Mouse (Mus musculus) stomach, embryonic 16.5 days (tissue): ENCODE data around the gene Wdr82. TPM values are rescaled to one million over a fixed set of nuclear protein-coding genes. Genes with fewer than 3 reads are reported as not detected.

Experiments used
- ATAC-seq: fragments of 200-750 bp; cut with Nextera tagmentation; 2 replicates; pipeline ENCODE4 v1.8.0; 2017; ENCODE audit warnings: moderate number of reproducible peaks, moderate TSS enrichment; ENCODE audit not compliant: insufficient read depth, low FRiP score
- H3K27ac ChIP-seq: fragments of 300-500 bp; sonication (generic); 2 replicates; pipeline ENCODE4 v1.5.1; 2014; ENCODE audit warnings: low read length
- H3K27me3 ChIP-seq: fragments of 300-500 bp; sonication (generic); 2 replicates; pipeline ENCODE4 v1.6.1; 2014; ENCODE audit warnings: low read length, control low read depth, mixed read lengths; ENCODE audit not compliant: control insufficient read depth, insufficient read depth
- H3K36me3 ChIP-seq: fragments of 300-500 bp; sonication (generic); 2 replicates; pipeline ENCODE4 v1.6.1; 2014; ENCODE audit warnings: low read length; ENCODE audit not compliant: control insufficient read depth, insufficient read depth
- H3K4me1 ChIP-seq: fragments of 300-500 bp; sonication (generic); 2 replicates; pipeline ENCODE4 v1.6.1; 2014; ENCODE audit warnings: low read length, control low read depth, mixed read lengths; ENCODE audit not compliant: control insufficient read depth, insufficient read depth
- H3K4me2 ChIP-seq: fragments of 300-500 bp; sonication (generic); 2 replicates; pipeline ENCODE4 v1.6.1; 2014; ENCODE audit warnings: low read depth, low read length, mixed read lengths
- H3K4me3 ChIP-seq: fragments of 300-500 bp; sonication (generic); replicated peaks from 2 replicates; pipeline ENCODE4 v1.5.1; 2014; ENCODE audit warnings: mild to moderate bottlenecking, low read length
- H3K9ac ChIP-seq: fragments of 300-500 bp; sonication (generic); 2 replicates; pipeline ENCODE4 v1.6.1; 2014; ENCODE audit warnings: low read length
- H3K9me3 ChIP-seq: fragments of 300-500 bp; sonication (generic); replicated peaks from 2 replicates; pipeline ENCODE4 v1.6.1; 2016; ENCODE audit warnings: low read length, control low read depth; ENCODE audit not compliant: control insufficient read depth
- WGBS: fragments of 180-500 bp; shearing (Covaris S2); extraction: QIAGEN DNeasy Blood & Tissue Kit; methylation state at CpG from one replicate; pipeline ENCODE4 v1.1.7; 2014; 5-methylcytosine and 5-hydroxymethylcytosine counted together
- polyA plus RNA-seq: library from polyadenylated mRNA; unstranded; fragments of >200 nt; fragmentation: Nextera tagmentation; extraction: Ambion mirVana; gene quantifications from 2 replicates; pipeline ENCODE4 v1.2.1, GENCODE M21; 2015

Wdr82 gene
- polyA plus RNA-seq, 1 experiment from 2014 or later: 16.1 TPM

DNA sequence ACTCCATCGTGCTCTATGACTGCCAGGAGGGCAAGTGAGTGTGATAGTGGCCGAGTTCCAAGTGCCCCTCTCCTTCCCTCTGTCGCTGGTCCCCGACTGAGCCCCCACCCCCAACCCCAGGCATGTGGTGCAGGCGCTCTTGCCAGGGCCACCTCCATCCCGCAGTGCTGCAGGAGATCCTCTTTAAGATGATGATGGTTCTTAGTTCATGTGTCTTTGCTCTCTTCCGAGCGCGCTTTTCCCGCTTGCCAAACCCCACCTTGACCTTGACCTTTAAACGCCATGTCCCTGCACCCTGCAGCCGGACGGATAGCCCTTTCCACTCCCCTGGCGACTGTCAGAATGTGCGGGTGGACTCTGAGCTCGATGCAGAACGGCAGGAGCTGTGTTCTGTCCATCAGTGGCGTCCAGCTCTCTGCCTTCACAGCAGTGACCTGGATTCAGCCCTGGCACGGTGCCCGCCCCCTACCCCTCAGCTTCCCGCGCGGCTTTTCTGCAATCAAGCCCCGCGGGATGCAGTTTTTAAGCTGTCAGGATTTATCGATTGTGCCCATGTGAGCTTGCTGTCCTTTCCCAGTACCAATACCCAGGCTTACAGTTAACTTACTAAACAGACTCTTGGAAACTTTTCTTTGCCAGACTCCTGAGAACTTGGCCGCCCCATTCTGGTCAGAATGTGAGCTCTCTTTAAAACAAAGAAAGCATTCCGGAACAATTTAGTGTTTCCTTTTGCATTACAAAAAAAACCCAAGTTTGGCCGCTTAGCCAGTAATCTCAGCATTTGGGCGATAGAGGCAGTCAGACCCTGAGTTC lies 824 bp downstream of the Wdr82 start:
- ATAC-seq: peak; percentile 25; the same call in 1 of the 2 replicates
- Histone ChIP-seq H3K4me2 (peak overlapping the region; percentile 72), H3K9me3 (no peaks in the 10 kb centered on the region), H3K27me3 (no peaks in the 10 kb centered on the region), H3K9ac (peak overlapping the region; percentile 96), H3K36me3 (no peaks in the 10 kb centered on the region), H3K4me3 (peak overlapping the region; percentile 99), H3K4me1 (peaks cover 30% of the 10 kb centered on the region), H3K27ac (peak overlapping the region; percentile 98)
- WGBS: under 1% methylated on average over 30 of the region's 30 CpGs

DNA sequence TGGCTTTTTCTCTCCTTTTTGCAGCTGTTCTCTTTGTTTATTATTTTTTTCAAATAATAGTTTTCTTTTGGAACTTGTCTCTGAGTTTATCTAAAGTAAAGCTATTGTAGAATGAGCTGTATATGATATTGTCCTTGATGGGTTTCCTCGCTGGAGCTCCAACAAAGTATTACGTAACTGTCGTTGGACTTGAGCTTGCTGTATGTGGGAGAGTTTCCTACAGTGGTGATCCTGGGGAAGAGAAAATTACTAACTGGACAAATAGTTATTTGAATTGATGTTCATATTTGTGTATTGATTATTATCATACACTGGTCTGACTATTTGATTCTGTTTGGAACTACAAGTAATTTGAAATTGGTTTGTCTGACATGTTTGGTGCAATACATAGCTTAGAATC lies 1.8 kb downstream of the Wdr82 start:
- H3K27me3 ChIP-seq: no peaks in the 10 kb centered on the region
- peak overlapping the region; percentile 72 for H3K4me2 ChIP-seq
- no peaks in the 10 kb centered on the region for H3K9me3 ChIP-seq
- ATAC-seq: no peak
- peaks cover 30% of the 10 kb centered on the region for H3K4me1 ChIP-seq
- no peak overlapping the region for H3K9ac ChIP-seq
- H3K36me3 ChIP-seq: no peaks in the 10 kb centered on the region; the same call in 1 of the 2 replicates
- no peak overlapping the region for H3K27ac ChIP-seq
- H3K4me3 ChIP-seq: peak overlapping the region; percentile 99
- WGBS: 2% methylated on average over 3 of the region's 3 CpGs

- 54% methylated on average over 2 of the region's 2 CpGs for WGBS
- no peak overlapping the region for H3K9ac ChIP-seq
- H3K27ac ChIP-seq: no peak overlapping the region
- no peaks in the 10 kb centered on the region for H3K27me3 ChIP-seq
- H3K9me3 ChIP-seq: no peaks in the 10 kb centered on the region
- H3K4me2 ChIP-seq: peak overlapping the region; percentile 72
- H3K4me3 ChIP-seq: peak overlapping the region; percentile 99
- no peaks in the 10 kb centered on the region; the same call in 1 of the 2 replicates for H3K36me3 ChIP-seq
- no peak for ATAC-seq
- peaks cover 30% of the 10 kb centered on the region for H3K4me1 ChIP-seq
Measured at GRCm38 (mm10) chr9:106173363-106173762, 2.6 kb downstream of the Wdr82 start.

GRCm38 (mm10) chr9:106175552-106176200 lies 4.9 kb downstream of the Wdr82 start:
- H3K9ac ChIP-seq: no peak overlapping the region
- peaks cover 22% of the 10 kb centered on the region for H3K4me1 ChIP-seq
- no peaks in the 10 kb centered on the region for H3K9me3 ChIP-seq
- no peaks in the 10 kb centered on the region for H3K27me3 ChIP-seq
- no peak overlapping the region for H3K4me3 ChIP-seq
- H3K36me3 ChIP-seq: peaks cover 6% of the 10 kb centered on the region
- H3K27ac ChIP-seq: no peak overlapping the region
- ATAC-seq: no peak
- WGBS: 60% methylated on average over 3 of the region's 3 CpGs
- H3K4me2 ChIP-seq: no peak overlapping the region

- ATAC-seq: no peak
- Histone ChIP-seq H3K9ac (no peak overlapping the region), H3K4me1 (peaks cover 22% of the 10 kb centered on the region), H3K4me2 (no peak overlapping the region), H3K4me3 (no peak overlapping the region), H3K27ac (no peak overlapping the region), H3K36me3 (peaks cover 15% of the 10 kb centered on the region), H3K27me3 (no peaks in the 10 kb centered on the region), H3K9me3 (no peaks in the 10 kb centered on the region)
- WGBS: 75% methylated on average over 5 of the region's 5 CpGs
Measured at GRCm38 (mm10) chr9:106176769-106177168, 6.0 kb downstream of the Wdr82 start.

DNA sequence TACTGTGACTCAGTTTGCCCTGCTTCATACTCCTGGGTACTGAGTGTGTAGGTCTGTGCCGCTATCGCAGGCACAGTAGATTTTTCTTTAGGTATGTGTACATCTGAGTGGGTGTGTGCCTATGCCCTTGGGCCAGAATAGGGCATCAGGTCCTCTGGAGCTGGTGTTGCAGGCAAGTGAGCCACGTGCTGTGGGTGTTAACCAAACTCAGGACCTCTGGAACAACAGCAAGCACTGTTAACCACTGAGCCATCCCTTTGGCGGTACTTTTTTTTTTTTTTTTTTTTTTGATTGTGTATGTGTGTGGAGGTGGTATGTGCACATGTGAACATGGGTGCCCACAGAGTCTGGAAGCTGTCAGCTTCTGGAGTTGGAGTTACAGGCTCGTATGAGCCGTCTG lies 7.1 kb downstream of the Wdr82 start:
- Histone ChIP-seq H3K9me3 (no peaks in the 10 kb centered on the region), H3K27ac (no peak overlapping the region), H3K9ac (no peak overlapping the region), H3K4me3 (no peak overlapping the region), H3K36me3 (peaks cover 20% of the 10 kb centered on the region), H3K4me2 (no peak overlapping the region), H3K27me3 (no peaks in the 10 kb centered on the region), H3K4me1 (peaks cover 22% of the 10 kb centered on the region)
- ATAC-seq: no peak
- WGBS: 82% methylated on average over 6 of the region's 6 CpGs

GRCm38 (mm10) chr9:106179454-106179853 lies 8.7 kb downstream of the Wdr82 start:
- Histone ChIP-seq H3K4me3 (no peak overlapping the region), H3K27me3 (no peaks in the 10 kb centered on the region), H3K4me1 (peaks cover 11% of the 10 kb centered on the region), H3K9ac (no peak overlapping the region), H3K27ac (no peak overlapping the region), H3K36me3 (peaks cover 26% of the 10 kb centered on the region), H3K9me3 (no peaks in the 10 kb centered on the region), H3K4me2 (no peak overlapping the region)
- WGBS: 70% methylated on average over 2 of the region's 2 CpGs
- ATAC-seq: no peak

DNA sequence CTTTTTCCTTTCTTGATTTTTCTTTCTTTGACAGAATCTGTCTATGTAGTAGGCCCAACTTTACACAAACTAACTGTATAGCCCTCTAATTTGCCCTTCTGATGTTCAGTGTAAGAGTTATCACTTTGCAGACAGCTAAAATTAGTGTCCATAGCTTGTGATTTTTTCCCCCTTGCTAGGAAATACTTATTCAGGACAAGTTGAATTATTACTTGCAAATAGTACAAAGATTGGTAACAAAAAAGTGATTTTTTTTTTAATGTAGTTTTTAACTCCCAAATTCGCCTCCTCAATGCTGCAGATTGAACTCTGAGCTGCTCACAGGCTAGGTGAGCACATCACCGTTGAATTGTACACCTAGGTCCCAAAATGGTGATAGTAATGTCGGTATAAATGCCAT lies 9.2 kb downstream of the Wdr82 start:
- WGBS: 94% methylated on average over 3 of the region's 3 CpGs
- Histone ChIP-seq H3K4me2 (no peak overlapping the region), H3K4me3 (no peak overlapping the region), H3K4me1 (peaks cover 7% of the 10 kb centered on the region; the same call in 1 of the 2 replicates), H3K27me3 (no peaks in the 10 kb centered on the region), H3K36me3 (peaks cover 27% of the 10 kb centered on the region), H3K27ac (no peak overlapping the region), H3K9ac (no peak overlapping the region), H3K9me3 (no peaks in the 10 kb centered on the region)
- no peak for ATAC-seq

- no peak overlapping the region for H3K4me2 ChIP-seq
- no peak overlapping the region for H3K4me3 ChIP-seq
- WGBS: 89% methylated on average over 4 of the region's 4 CpGs
- H3K9ac ChIP-seq: no peak overlapping the region
- H3K36me3 ChIP-seq: peaks cover 44% of the 10 kb centered on the region
- no peaks in the 10 kb centered on the region for H3K4me1 ChIP-seq
- no peak for ATAC-seq
- H3K27me3 ChIP-seq: no peaks in the 10 kb centered on the region
- H3K9me3 ChIP-seq: no peaks in the 10 kb centered on the region
- H3K27ac ChIP-seq: no peak overlapping the region
Measured at GRCm38 (mm10) chr9:106182146-106182545, 11.4 kb downstream of the Wdr82 start.
